Mouse (Mus musculus): Measurements from ENCODE around the gene Arhgef9.

Arhgef9 gene

GRCm38 (mm10) chrX:95196104-95196919 lies at the start of gene Arhgef9:
Gene Arhgef9 (minus strand): TSS chrX:95196856.
- DNase-seq (ENCODE audit: low spot score in 2 of 2), result no peak

DNA sequence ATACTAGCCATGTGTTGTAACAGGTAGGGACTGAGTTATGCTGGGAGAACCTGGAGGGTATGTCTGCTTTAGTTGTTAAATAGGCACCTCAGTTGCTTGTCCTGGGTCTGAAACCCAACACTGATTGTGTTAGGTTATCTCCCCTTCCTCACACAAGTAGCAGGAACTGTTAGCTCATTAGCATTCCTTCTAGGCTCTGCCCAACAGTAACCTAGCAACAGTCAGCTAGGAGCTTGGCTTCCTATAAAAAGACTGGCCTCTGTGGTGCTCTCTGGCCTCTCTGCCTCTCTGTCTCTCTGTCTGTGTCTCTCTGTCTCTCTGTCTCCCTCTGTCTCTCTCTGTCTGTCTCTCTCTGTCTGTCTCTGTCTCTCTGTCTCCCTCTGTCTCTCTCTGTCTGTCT lies 42.2 kb upstream of the Arhgef9 start:
- no peak for DNase-seq (ENCODE audit: low spot score in 2 of 2)

GRCm38 (mm10) chrX:95195363-95196103 lies 1.1 kb downstream of the Arhgef9 start:
- DNase-seq (ENCODE audit: low spot score in 2 of 2), result no peak

DNA sequence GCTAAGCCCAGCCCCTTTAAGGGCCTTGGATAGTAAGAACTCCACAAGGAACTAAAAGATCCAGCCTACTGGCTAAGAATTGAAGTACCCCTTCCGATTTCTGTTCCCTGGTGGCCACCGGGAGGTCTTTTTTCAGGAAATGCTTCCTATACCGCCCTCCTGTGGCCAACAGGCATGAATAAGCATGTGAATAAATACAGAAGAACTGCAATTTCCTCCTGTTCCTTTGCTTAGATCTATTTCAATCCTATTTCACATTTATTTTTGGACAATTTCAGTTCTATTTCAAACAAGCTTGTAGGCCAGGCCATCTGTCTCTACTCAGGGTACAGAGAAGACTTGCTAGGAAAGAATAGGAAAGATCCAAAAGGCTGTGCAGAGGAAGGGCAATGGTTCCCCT lies 20.7 kb downstream of the Arhgef9 start:
- no peak for DNase-seq (ENCODE audit: low spot score in 2 of 2)

GRCm38 (mm10) chrX:95166317-95166716 lies 30.3 kb downstream of the Arhgef9 start:
- peak; percentile 46 to 61 for DNase-seq (ENCODE audit: low spot score in 2 of 2)

- DNase-seq (ENCODE audit: low spot score in 2 of 2), result peak in 1 of 2 experiments; percentile 0
These were observed 31.0 kb downstream of the Arhgef9 start for GRCm38 (mm10) chrX:95165671-95166127.

- DNase-seq (ENCODE audit: low spot score in 2 of 2), result no peak
These were observed 32.5 kb downstream of the Arhgef9 start for GRCm38 (mm10) chrX:95164140-95164539.

- no peak for DNase-seq (ENCODE audit: low spot score in 2 of 2)
These were observed 33.2 kb downstream of the Arhgef9 start for GRCm38 (mm10) chrX:95163452-95163851.

DNA sequence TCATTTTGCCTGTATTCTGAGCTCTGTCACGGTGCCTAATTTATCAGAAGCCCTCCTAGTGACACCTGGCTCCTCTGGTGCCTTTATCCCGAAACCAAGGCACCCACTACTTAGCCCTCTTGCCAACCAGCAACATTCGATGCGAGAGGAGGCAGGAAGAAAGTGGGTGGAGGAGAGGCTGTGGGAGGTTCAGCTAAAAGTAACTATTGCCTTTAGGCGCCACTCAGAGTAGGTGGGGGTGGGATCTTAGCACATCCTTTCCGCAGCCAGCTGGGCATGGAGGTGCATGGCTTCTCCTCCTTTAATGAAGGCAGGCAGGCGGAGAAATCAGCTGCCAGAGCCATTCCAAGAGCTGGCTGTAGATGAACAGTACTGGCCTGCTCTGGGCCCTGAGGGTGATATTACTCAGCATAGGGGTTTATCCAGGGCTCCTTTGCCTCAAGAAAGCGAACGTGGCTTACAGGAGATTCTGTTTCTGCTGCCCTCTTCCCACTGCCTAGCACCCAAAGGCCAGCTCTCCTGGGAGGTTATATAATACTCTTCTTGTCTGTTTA lies 39.7 kb downstream of the Arhgef9 start:
- no peak for DNase-seq (ENCODE audit: low spot score in 2 of 2)

DNA sequence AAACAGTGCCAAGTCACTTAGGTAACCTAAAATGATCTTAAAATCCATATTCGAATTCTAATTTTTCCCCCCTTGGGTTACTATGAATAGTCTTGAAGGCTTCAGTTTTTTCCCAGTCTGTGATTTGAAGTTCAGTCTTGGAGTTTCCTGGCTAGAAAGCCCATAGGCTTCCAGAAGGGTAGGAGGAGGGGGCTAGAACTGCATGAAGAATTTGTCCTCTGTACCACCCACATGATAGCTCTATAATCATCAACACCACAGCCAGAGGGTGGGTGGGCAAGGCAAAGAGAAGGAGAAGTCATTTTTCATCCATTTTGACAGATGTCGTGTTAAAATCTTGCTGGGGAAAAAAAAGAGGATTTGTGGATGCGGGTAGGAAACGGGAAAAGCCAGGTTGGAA lies 58.0 kb downstream of the Arhgef9 start:
- no peak for DNase-seq (ENCODE audit: low spot score in 2 of 2)

GRCm38 (mm10) chrX:95133502-95133901 lies 63.2 kb downstream of the Arhgef9 start:
- no peak for DNase-seq (ENCODE audit: low spot score in 2 of 2)

- DNase-seq (ENCODE audit: low spot score in 2 of 2), result no peak
These were observed 63.7 kb downstream of the Arhgef9 start for GRCm38 (mm10) chrX:95132996-95133395.

DNA sequence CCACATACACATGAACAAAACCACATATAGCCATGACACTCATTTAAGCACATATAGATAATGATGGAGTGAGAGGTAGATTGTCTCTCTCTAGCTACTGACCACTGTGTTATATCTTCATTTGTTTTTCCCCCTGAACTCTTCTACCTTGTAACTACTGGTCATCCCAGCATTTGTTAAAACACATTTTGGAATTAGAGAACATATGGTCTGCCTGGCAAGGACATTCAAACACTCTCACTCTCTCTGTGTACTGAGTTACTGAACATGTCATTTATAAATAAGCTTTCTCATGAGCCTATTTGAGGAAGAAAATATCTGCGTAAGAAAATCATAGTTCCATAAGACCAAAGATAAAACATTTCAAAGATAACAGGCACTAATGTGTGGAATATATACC lies 64.9 kb downstream of the Arhgef9 start:
- DNase-seq (ENCODE audit: low spot score in 2 of 2), result no peak

DNA sequence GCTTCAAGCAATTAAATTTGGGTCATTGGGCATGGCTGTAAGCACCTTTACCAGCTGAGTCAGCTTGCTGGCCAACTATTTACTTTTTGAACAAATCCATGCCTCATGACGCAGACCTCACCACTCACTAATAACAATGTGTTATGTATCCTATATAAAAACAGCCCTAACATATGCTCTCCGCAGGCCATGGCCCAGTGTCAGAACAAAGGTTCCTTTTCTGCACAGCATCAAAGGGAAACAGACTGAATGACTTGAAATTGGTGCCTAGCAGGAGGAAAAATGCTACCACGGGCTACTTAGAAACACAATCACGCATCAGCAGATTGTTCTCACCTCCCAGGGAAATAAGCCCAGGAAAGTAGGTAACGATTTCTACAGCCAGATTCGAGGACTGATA lies 73.2 kb downstream of the Arhgef9 start:
- no peak for DNase-seq (ENCODE audit: low spot score in 2 of 2)

DNA sequence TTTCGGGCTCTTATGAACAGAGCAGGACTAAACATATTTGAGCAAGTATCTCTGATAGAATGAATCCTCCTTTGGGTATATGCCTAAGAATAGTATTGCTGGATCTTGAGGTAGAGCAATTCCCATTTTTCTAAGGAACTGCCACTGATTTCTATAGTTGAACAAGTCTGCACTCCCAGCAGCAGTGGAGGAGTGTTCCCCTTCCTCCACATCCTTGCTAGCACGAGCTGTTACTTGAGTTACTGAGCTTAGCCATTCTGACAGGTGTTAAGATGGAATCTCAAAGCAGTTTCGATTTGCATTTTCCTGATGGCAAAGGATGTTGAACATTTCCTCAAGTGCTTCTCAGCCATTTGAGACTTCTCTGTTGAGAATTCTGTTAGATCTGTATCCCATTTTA lies 92.3 kb downstream of the Arhgef9 start:
- no peak for DNase-seq (ENCODE audit: low spot score in 2 of 2)

DNA sequence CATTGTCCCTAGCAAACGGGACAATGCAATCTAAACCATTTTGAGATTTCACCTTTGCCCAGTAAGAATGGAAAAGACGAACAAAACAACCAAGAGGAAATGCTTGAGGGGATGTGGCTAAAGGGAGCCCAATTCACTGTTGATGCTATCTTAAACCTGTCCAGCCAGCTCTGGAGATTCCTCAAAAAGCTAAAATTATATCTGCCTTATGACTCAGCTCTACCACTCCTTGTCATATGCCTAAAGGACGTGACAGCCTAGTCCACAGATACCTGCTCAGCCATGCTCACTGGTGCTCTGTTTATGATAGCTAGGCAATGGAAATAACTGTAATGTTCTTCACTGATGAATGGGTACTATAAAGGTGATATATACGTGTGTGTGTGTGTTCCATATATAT lies 109.0 kb downstream of the Arhgef9 start:
- no peak for DNase-seq (ENCODE audit: low spot score in 2 of 2)

GRCm38 (mm10) chrX:95077013-95077699 lies 119.5 kb downstream of the Arhgef9 start:
- no peak for DNase-seq (ENCODE audit: low spot score in 2 of 2)

DNA sequence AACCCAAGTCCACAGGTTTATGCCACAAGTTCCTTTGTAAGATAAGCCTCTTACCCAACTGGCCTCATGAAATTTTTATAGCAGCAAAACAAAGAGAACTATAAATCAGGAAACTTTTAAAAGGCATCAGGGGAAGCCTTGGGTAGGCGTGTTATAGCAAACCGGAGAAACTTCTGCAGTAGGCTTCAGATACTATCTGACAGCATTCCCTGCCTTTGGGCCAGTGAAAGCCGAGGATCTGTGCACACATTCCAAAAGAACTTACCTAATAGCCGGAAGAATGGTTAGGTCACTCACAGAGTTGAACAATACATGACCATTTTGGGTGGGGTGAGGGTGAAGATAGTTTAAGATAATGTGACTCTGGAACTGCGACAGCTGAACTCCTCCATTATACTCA lies 168.7 kb downstream of the Arhgef9 start:
- DNase-seq (ENCODE audit: low spot score in 2 of 2), result no peak

GRCm38 (mm10) chrX:95026361-95026892 lies 170.2 kb downstream of the Arhgef9 start, which contains the start of gene Spin4:
Gene Spin4 (minus strand): TSS chrX:95026682.
- DNase-seq (ENCODE audit: low spot score in 2 of 2), result no peak

DNA sequence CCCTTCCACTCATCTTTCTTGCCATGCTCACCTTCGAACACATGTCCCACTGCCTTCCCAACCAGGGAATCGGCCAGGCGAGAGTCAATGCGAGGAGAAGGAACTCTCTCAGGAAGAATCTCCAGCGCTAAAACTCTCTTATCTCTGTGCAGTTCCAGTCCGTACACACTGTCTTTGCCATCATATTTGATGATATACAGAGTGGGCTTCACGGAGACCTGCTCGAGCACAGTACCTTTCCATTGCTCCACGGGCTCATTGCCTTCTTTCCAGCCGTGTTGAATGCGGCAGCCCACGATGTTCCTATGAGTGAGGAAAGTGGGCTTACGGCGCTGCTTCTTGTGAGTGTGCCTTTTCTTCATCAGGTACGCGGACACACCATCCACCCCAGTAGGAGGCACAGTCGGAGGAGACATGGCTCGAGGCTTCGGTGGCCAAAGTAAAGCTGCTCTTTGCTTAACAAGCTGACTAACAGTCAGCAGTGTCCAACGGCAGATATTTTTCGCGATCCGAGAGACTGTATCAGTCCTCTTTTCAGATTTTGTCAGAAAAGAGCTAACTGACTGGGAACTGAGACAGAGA lies 170.8 kb downstream of the Arhgef9 start:
- DNase-seq (ENCODE audit: low spot score in 2 of 2), result no peak

DNA sequence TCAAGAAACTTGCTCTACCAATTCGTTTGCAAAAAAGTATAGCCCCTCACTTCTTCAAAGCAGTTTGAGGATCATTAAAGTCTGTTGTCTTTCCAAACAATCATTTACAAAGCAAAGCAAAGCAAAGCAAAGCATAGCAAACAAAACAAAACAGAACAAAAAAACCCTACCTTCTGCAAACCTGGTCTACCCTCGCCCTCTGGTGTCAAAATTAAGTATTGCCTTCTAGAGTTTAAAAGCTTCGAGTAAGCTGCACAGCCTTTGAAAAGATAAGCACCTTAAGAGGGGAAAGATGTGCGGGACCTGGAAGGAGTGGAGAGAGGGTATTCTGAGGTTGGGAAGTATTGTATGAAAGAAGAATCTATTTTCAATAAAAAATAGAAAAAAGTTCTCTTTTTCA lies 184.6 kb downstream of the Arhgef9 start:
- no peak for DNase-seq (ENCODE audit: low spot score in 2 of 2)
